Mouse (Mus musculus) neural tube, embryonic 14.5 days (tissue): ENCODE data around the gene Lig3. TPM values are rescaled to one million over a fixed set of nuclear protein-coding genes. Genes with fewer than 3 reads are reported as not detected.

Experiments used
- ATAC-seq: fragments of 200-750 bp; cut with Nextera tagmentation; 2 replicates; pipeline ENCODE4 v1.8.0; 2017; ENCODE audit warnings: low read depth, mild to moderate bottlenecking, moderate TSS enrichment, moderate library complexity
- H3K27ac ChIP-seq: fragments of 300-500 bp; sonication (generic); 2 replicates; pipeline ENCODE4 v1.5.1; 2014; ENCODE audit warnings: low read depth, mild to moderate bottlenecking, control low read depth, low read length, moderate library complexity, mixed read lengths
- H3K27me3 ChIP-seq: fragments of 300-500 bp; sonication (generic); 2 replicates; pipeline ENCODE4 v1.6.1; 2014; ENCODE audit warnings: low read length; ENCODE audit not compliant: control insufficient read depth, insufficient read depth
- H3K36me3 ChIP-seq: fragments of 300-500 bp; sonication (generic); 2 replicates; pipeline ENCODE4 v1.6.1; 2014; ENCODE audit warnings: low read length, mixed read lengths; ENCODE audit not compliant: control insufficient read depth, insufficient read depth
- H3K4me1 ChIP-seq: fragments of 300-500 bp; sonication (generic); 2 replicates; pipeline ENCODE4 v1.6.1; 2014; ENCODE audit warnings: low read length; ENCODE audit not compliant: control insufficient read depth, insufficient read depth
- H3K4me2 ChIP-seq: fragments of 300-500 bp; sonication (generic); 2 replicates; pipeline ENCODE4 v1.6.1; 2014; ENCODE audit warnings: mild to moderate bottlenecking, low read depth, low read length, control low read depth
- H3K4me3 ChIP-seq: fragments of 300-500 bp; sonication (generic); 2 replicates; pipeline ENCODE4 v1.5.1; 2014; ENCODE audit warnings: low read depth, low read length, control low read depth, mixed read lengths
- H3K9ac ChIP-seq: fragments of 300-500 bp; sonication (generic); replicated peaks from 2 replicates; pipeline ENCODE4 v1.6.1; 2014; ENCODE audit warnings: low read depth, mild to moderate bottlenecking, control low read depth, low read length, mixed read lengths
- H3K9me3 ChIP-seq: fragments of 300-500 bp; sonication (generic); 2 replicates; pipeline ENCODE4 v1.6.1; 2016; ENCODE audit warnings: low read length; ENCODE audit not compliant: control insufficient read depth
- WGBS: fragments of 180-500 bp; shearing (Covaris S2); extraction: QIAGEN DNeasy Blood & Tissue Kit; methylation state at CpG from one replicate; pipeline ENCODE4 v1.1.7; 2014; 5-methylcytosine and 5-hydroxymethylcytosine counted together
- polyA plus RNA-seq: library from polyadenylated mRNA; unstranded; fragments of >200 nt; fragmentation: Nextera tagmentation; extraction: Ambion mirVana; gene quantifications from 2 replicates; pipeline ENCODE4 v1.2.1, GENCODE M21; 2014

Gene Lig3
- polyA plus RNA-seq, 1 experiment from 2014 or later = 25.4 TPM

GRCm38 (mm10) chr11:82763742-82764437 is 17.0 kb upstream of the Lig3 start, which contains the start of the genes Cct6b and Zfp830:
Gene Cct6b, minus strand, starts transcription at chr11:82764321.
Gene Zfp830, plus strand, starts transcription at chr11:82764345.
- Histone ChIP-seq H3K4me1 (peaks cover 11% of the 10 kb centered on the region), H3K9me3 (no peaks in the 10 kb centered on the region), H3K4me3 (peak within 1 kb of the TSS; percentile 86), H3K9ac (peak within 1 kb of the TSS; percentile 79), H3K27me3 (no peaks in the 10 kb centered on the region), H3K4me2 (peak within 1 kb of the TSS; percentile 99), H3K27ac (peak within 1 kb of the TSS; percentile 87), H3K36me3 (no peaks in the 10 kb centered on the region)
- ATAC-seq = peak; percentile 99
- under 1% methylated on average over 44 of the region's 44 CpGs for WGBS

- H3K27ac ChIP-seq = peak overlapping the region; percentile 87
- no peaks in the 10 kb centered on the region for H3K27me3 ChIP-seq
- H3K4me2 ChIP-seq = peak overlapping the region; percentile 99
- WGBS = under 1% methylated on average over 28 of the region's 28 CpGs
- H3K9ac ChIP-seq = peak overlapping the region; percentile 79
- H3K4me1 ChIP-seq = peaks cover 11% of the 10 kb centered on the region
- H3K4me3 ChIP-seq = peak overlapping the region; percentile 86
- ATAC-seq = peak; percentile 78
- H3K9me3 ChIP-seq = no peaks in the 10 kb centered on the region
- H3K36me3 ChIP-seq = no peaks in the 10 kb centered on the region
Measured at GRCm38 (mm10) chr11:82764438-82764924, 16.4 kb upstream of the Lig3 start.

GRCm38 (mm10) chr11:82780134-82780533 is 774 bp upstream of the Lig3 start:
- no peaks in the 10 kb centered on the region for H3K9me3 ChIP-seq
- H3K4me1 ChIP-seq = peaks cover 12% of the 10 kb centered on the region
- peaks cover 8% of the 10 kb centered on the region for H3K36me3 ChIP-seq
- peak overlapping the region; percentile 78 for H3K4me2 ChIP-seq
- WGBS = 56% methylated on average over 5 of the region's 5 CpGs
- no peak overlapping the region for H3K27ac ChIP-seq
- no peak for ATAC-seq
- peak overlapping the region; percentile 87 for H3K4me3 ChIP-seq
- H3K27me3 ChIP-seq = no peaks in the 10 kb centered on the region
- H3K9ac ChIP-seq = peak overlapping the region; percentile 95; the same call in 1 of the 2 replicates

GRCm38 (mm10) chr11:82782197-82782596 is 1.3 kb downstream of the Lig3 start:
- 49% methylated on average over 6 of the region's 6 CpGs for whole genome bisulfite sequencing
- H3K9ac ChIP-seq = peak overlapping the region; percentile 95

GRCm38 (mm10) chr11:82783453-82783852 is 2.5 kb downstream of the Lig3 start:
- WGBS = 94% methylated on average over 11 of the region's 11 CpGs
- no peak for ATAC-seq
- no peaks in the 10 kb centered on the region for H3K27me3 ChIP-seq
- no peak overlapping the region for H3K4me2 ChIP-seq
- peaks cover 12% of the 10 kb centered on the region for H3K36me3 ChIP-seq
- H3K4me1 ChIP-seq = peaks cover 12% of the 10 kb centered on the region
- H3K9ac ChIP-seq = no peak overlapping the region
- H3K4me3 ChIP-seq = no peak overlapping the region
- no peaks in the 10 kb centered on the region for H3K9me3 ChIP-seq
- no peak overlapping the region for H3K27ac ChIP-seq

More at GRCm38 (mm10) chr11:82782197-82782596, 1.3 kb downstream of the Lig3 start:
- ATAC-seq = no peak
- Histone ChIP-seq H3K27me3 (no peaks in the 10 kb centered on the region), H3K9me3 (no peaks in the 10 kb centered on the region), H3K4me2 (peak overlapping the region; percentile 78), H3K27ac (no peak overlapping the region; the same call in 1 of the 2 replicates), H3K36me3 (peaks cover 8% of the 10 kb centered on the region), H3K4me3 (peak overlapping the region; percentile 87), H3K4me1 (peaks cover 12% of the 10 kb centered on the region)

- Histone ChIP-seq H3K36me3 (peaks cover 15% of the 10 kb centered on the region), H3K4me2 (no peak overlapping the region), H3K4me3 (no peak overlapping the region), H3K27ac (no peak overlapping the region), H3K4me1 (no peaks in the 10 kb centered on the region), H3K27me3 (no peaks in the 10 kb centered on the region), H3K9ac (no peak overlapping the region), H3K9me3 (no peaks in the 10 kb centered on the region)
- no peak for ATAC-seq
- WGBS = 75% methylated on average over 3 of the region's 3 CpGs
Measured at GRCm38 (mm10) chr11:82806656-82807055, 25.7 kb downstream of the Lig3 start.

- WGBS = 90% methylated on average over 3 of the region's 3 CpGs
- ATAC-seq = no peak
- Histone ChIP-seq H3K9me3 (no peaks in the 10 kb centered on the region), H3K27me3 (no peaks in the 10 kb centered on the region), H3K4me3 (no peak overlapping the region), H3K9ac (no peak overlapping the region), H3K36me3 (peaks cover 10% of the 10 kb centered on the region), H3K4me1 (no peaks in the 10 kb centered on the region), H3K27ac (no peak overlapping the region), H3K4me2 (no peak overlapping the region)
Measured at GRCm38 (mm10) chr11:82807370-82807769, 26.5 kb downstream of the Lig3 start.

GRCm38 (mm10) chr11:82808485-82808884 is 27.6 kb downstream of the Lig3 start:
- no peak overlapping the region for H3K27ac ChIP-seq
- ATAC-seq = no peak

GRCm38 (mm10) chr11:82819350-82819749 is 38.4 kb downstream of the Lig3 start:
- WGBS = 54% methylated on average over 4 of the region's 4 CpGs
- ATAC-seq = no peak
- no peaks in the 10 kb centered on the region for H3K36me3 ChIP-seq
- no peak overlapping the region for H3K9ac ChIP-seq
- H3K27me3 ChIP-seq = no peaks in the 10 kb centered on the region
- H3K4me1 ChIP-seq = no peaks in the 10 kb centered on the region
- no peaks in the 10 kb centered on the region for H3K9me3 ChIP-seq
- no peak overlapping the region for H3K4me2 ChIP-seq
- H3K27ac ChIP-seq = no peak overlapping the region
- no peak overlapping the region for H3K4me3 ChIP-seq

More at GRCm38 (mm10) chr11:82808485-82808884, 27.6 kb downstream of the Lig3 start:
- H3K4me1 ChIP-seq = no peaks in the 10 kb centered on the region
- H3K36me3 ChIP-seq = no peaks in the 10 kb centered on the region; the same call in 1 of the 2 replicates
- no peak overlapping the region for H3K9ac ChIP-seq
- no peaks in the 10 kb centered on the region for H3K27me3 ChIP-seq
- no peak overlapping the region for H3K4me2 ChIP-seq
- H3K4me3 ChIP-seq = no peak overlapping the region
- WGBS = 70% methylated on average over 5 of the region's 5 CpGs
- no peaks in the 10 kb centered on the region for H3K9me3 ChIP-seq
